Mouse (Mus musculus): ENCODE measurements around the gene Pcsk1n. TPM values are rescaled to one million over a fixed set of nuclear protein-coding genes. Genes with fewer than 3 reads are reported as not detected.

Pcsk1n gene
- total RNA-seq, 1 experiment from 2014 or later: not detected

Other genes starting within 250 kb of the Pcsk1n start
- 79.7 and 95.8 TPM in 2 replicates for gene Plp2, start 248.4 kb upstream of the Pcsk1n start, total RNA-seq (2017)
- 0.40 and 0.75 TPM in 2 replicates for gene Magix, start 238.6 kb upstream of the Pcsk1n start, total RNA-seq (2017)
- 20.3 and 25.5 TPM in 2 replicates for gene Gpkow, start 222.7 kb upstream of the Pcsk1n start, total RNA-seq (2017)
- 31.2 and 46.8 TPM in 2 replicates for gene Wdr45, start 205.5 kb upstream of the Pcsk1n start, total RNA-seq (2017)
- not detected in 2 replicates for gene Gm45208, start 197.6 kb upstream of the Pcsk1n start, total RNA-seq (2017)
- gene Praf2, start 191.4 kb upstream of the Pcsk1n start, total RNA-seq (2017): 7.0 and 7.1 TPM in 2 replicates
- 1.8 and 2.1 TPM in 2 replicates for gene Ccdc120, start 168.9 kb upstream of the Pcsk1n start, total RNA-seq (2017)
- gene Tfe3, start 157.3 kb upstream of the Pcsk1n start, total RNA-seq (2017): 9.6 and 12.4 TPM in 2 replicates
- gene Gripap1, start 130.1 kb upstream of the Pcsk1n start, total RNA-seq (2017): 48.4 TPM in 2 replicates
- gene Kcnd1, start 97.5 kb upstream of the Pcsk1n start, total RNA-seq (2017): 0.63 and 2.1 TPM in 2 replicates
- 73.7 and 89.4 TPM in 2 replicates for gene Otud5, start 78.5 kb upstream of the Pcsk1n start, total RNA-seq (2017)
- gene Pim2, start 41.6 kb upstream of the Pcsk1n start, total RNA-seq (2017): 3.1 and 7.8 TPM in 2 replicates
- gene Slc35a2, start 35.8 kb upstream of the Pcsk1n start, total RNA-seq (2017): 17.2 and 25.7 TPM in 2 replicates
- gene Pqbp1, start 20.6 kb upstream of the Pcsk1n start, total RNA-seq (2017): 167 and 186 TPM in 2 replicates
- gene Timm17b, start 20.5 kb upstream of the Pcsk1n start, total RNA-seq (2017): 39.3 and 51.9 TPM in 2 replicates
- gene Gm10491, start 12.0 kb upstream of the Pcsk1n start, total RNA-seq (2017): not detected in 2 replicates
- gene Gm10490, start 10.3 kb upstream of the Pcsk1n start, total RNA-seq (2017): 1.2 TPM in 1 of 2 replicates, not detected in the other
- not detected in 2 replicates for gene Eras, start 8.8 kb downstream of the Pcsk1n start, total RNA-seq (2017)
- 10.0 and 32.9 TPM in 2 replicates for gene Hdac6, start 28.1 kb downstream of the Pcsk1n start, total RNA-seq (2017)
- 8.6 and 19.1 TPM in 2 replicates for gene Gata1, start 58.2 kb downstream of the Pcsk1n start, total RNA-seq (2017)
- gene Glod5, start 98.7 kb downstream of the Pcsk1n start, total RNA-seq (2017): not detected in 2 replicates
- gene Suv39h1, start 154.9 kb downstream of the Pcsk1n start, total RNA-seq (2017): 51.2 and 65.4 TPM in 2 replicates
- 97.1 and 98.4 TPM in 2 replicates for gene Was, start 170.7 kb downstream of the Pcsk1n start, total RNA-seq (2017)
- 41.6 and 44.4 TPM in 2 replicates for gene Wdr13, start 213.1 kb downstream of the Pcsk1n start, total RNA-seq (2017)
- 1,086 and 1,580 TPM in 2 replicates for gene Rbm3, start 226.1 kb downstream of the Pcsk1n start, total RNA-seq (2017)